Mouse (Mus musculus) MEL (cell line): ENCODE data around the gene Vgll4.

ENCODE experiments used
- CTCF ChIP-seq, 3 experiments: IDR thresholded peaks in 2 of 3; conservative IDR thresholded peaks in 1 of 3; 2 replicates each; pipeline ENCODE4 v1.5.1; 2011 to 2012; ENCODE audit warnings: low read length in 3 of 3, low read depth in 2 of 3, mild to moderate bottlenecking in 2 of 3, improper control_type of control experiment in 1 of 3, inconsistent platforms in 1 of 3, mixed read lengths in 1 of 3, moderate library complexity in 1 of 3; ENCODE audit not compliant: control insufficient read depth in 1 of 3, insufficient read depth in 1 of 3, poor library complexity in 1 of 3, severe bottlenecking in 1 of 3
- GATA1 ChIP-seq: IDR thresholded peaks from 2 replicates; pipeline ENCODE4 v1.6.1; 2011; ENCODE audit warnings: low read depth, low read length, improper control_type of control experiment
- KAT2A ChIP-seq: conservative IDR thresholded peaks from 2 replicates; pipeline ENCODE4 v1.6.1; 2012; ENCODE audit warnings: low read depth, low read length, improper control_type of control experiment, inconsistent platforms
- MAFK ChIP-seq: IDR thresholded peaks from 2 replicates; pipeline ENCODE4 v1.6.1; 2011; ENCODE audit warnings: low read depth, mild to moderate bottlenecking, low read length, improper control_type of control experiment, borderline replicate concordance
- MAX ChIP-seq: IDR thresholded peaks from 2 replicates; pipeline ENCODE4 v1.6.1; 2011; ENCODE audit warnings: low read length, improper control_type of control experiment
- POLR2A ChIP-seq, 2 experiments: IDR thresholded peaks; 2 replicates each; pipeline ENCODE4 v1.6.1; 2011 to 2012; ENCODE audit warnings: low read length in 2 of 2, mild to moderate bottlenecking in 2 of 2, control low read depth in 1 of 2, improper control_type of control experiment in 1 of 2, low read depth in 1 of 2, moderate library complexity in 1 of 2; ENCODE audit not compliant: control insufficient read depth in 1 of 2, insufficient read depth in 1 of 2, poor library complexity in 1 of 2
- POLR2AphosphoS2 ChIP-seq: IDR thresholded peaks from 2 replicates; pipeline ENCODE4 v1.6.1; 2011; ENCODE audit warnings: low read length, improper control_type of control experiment
- RCOR1 ChIP-seq: IDR thresholded peaks from 2 replicates; pipeline ENCODE4 v1.6.1; 2012; ENCODE audit warnings: low read depth, mild to moderate bottlenecking, inconsistent platforms, low read length, improper control_type of control experiment
- UBTF ChIP-seq: IDR thresholded peaks from 2 replicates; pipeline ENCODE4 v1.6.1; 2012; ENCODE audit warnings: low read depth, mild to moderate bottlenecking, inconsistent platforms, low read length, improper control_type of control experiment, moderate library complexity, borderline replicate concordance; ENCODE audit not compliant: insufficient read depth
- ZNF384 ChIP-seq: IDR thresholded peaks from 2 replicates; pipeline ENCODE4 v1.6.1; 2012; ENCODE audit warnings: low read depth, mild to moderate bottlenecking, inconsistent platforms, low read length, improper control_type of control experiment

DNA sequence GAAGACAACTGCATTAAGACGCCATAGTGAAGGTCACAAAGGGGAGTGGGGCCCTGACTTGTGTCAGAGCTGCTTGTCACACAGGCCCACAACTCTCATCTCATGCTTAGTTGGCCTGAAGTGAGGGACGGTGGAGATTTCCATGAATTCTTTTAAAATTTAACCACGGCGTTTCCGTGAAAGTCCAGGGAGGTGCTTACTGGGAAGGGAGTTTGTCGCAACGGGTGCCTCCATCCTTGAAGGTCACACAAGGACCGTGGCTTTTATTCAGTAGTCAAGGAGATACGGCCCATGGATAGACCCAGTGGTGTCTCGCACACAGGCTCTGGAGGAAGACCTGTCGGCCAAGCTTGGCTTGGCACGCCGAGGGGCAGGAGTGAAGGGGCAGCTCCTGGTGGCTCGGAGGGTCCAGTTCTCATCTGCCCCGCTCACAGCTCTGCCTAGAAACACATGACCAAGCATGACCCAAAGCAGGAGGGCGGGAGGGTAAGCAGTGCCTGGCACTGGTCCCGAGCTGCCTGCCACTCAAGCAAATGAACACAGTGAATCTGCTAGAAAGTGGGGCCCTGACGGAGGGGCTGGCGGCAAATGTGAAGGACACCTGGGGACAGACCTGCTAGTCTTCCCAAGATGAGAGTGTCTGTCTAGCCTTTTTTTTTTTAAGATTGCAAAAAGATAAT is 90.8 kb downstream of the Vgll4 start:
- TF ChIP-seq KAT2A (no peak), ZNF384 (no peak), POLR2A (IDR thresholded peaks at IDR 0.05; ENCODE audit: control insufficient read depth in 1 of 2, insufficient read depth in 1 of 2, low read depth in 1 of 2, low read length in 2 of 2, poor library complexity in 1 of 2) (no peak), CTCF (IDR thresholded peaks at IDR 0.05 in 2 of 3, conservative IDR thresholded peaks at IDR 0.05 in 1 of 3; ENCODE audit: control insufficient read depth in 1 of 3, insufficient read depth in 1 of 3, low read depth in 2 of 3, low read length in 3 of 3, poor library complexity in 1 of 3, severe bottlenecking in 1 of 3) (no peak), MAFK (no peak), UBTF (no peak), MAX (no peak), GATA1 (no peak), RCOR1 (no peak), POLR2AphosphoS2 (no peak)
